Mouse (Mus musculus) heart, adult 2 months (tissue): ENCODE measurements at regions not wholly inside any gene's neighbourhood (a gene's known extent, or its start where the extent isn't known, plus 50 kb on each side); places are given as distances from the start of the nearest gene placed in this dataset.
A peak's percentile ranks its signal among the peaks of the same experiment; 100 is the strongest.

Source experiments
- DNase-seq, 2 experiments: peaks; one replicate each; pipeline ENCODE4 v3.0.0; 2021
- H3K27ac ChIP-seq: fragments of 200-600 bp; 2 replicates; pipeline ENCODE4 v1.8.1; 2022
- H3K27me3 ChIP-seq: fragments of 200-500 bp; 2 replicates; pipeline ENCODE4 v1.6.1; 2012; ENCODE audit warnings: mild to moderate bottlenecking, low read length, inconsistent platforms, mixed read lengths; ENCODE audit not compliant: control insufficient read depth, insufficient read depth
- H3K36me3 ChIP-seq: fragments of 200-500 bp; 2 replicates; pipeline ENCODE4 v1.6.1; 2012; ENCODE audit warnings: low read length, inconsistent platforms; ENCODE audit not compliant: control insufficient read depth, insufficient read depth
- H3K4me1 ChIP-seq: fragments of 200-500 bp; 2 replicates; pipeline ENCODE4 v1.6.1; 2011; ENCODE audit warnings: low read length; ENCODE audit not compliant: control insufficient read depth, insufficient read depth
- H3K4me3 ChIP-seq: fragments of 200-600 bp; 2 replicates; pipeline ENCODE4 v1.8.1; 2022
- H3K79me2 ChIP-seq: fragments of 200-500 bp; replicated peaks from 2 replicates; pipeline ENCODE4 v1.6.1; 2012; ENCODE audit warnings: mild to moderate bottlenecking, inconsistent platforms, low read length, moderate library complexity, mixed read lengths; ENCODE audit not compliant: control insufficient read depth, insufficient read depth
- H3K9ac ChIP-seq: fragments of 200-500 bp; 2 replicates; pipeline ENCODE4 v1.6.1; 2012; ENCODE audit warnings: low read depth, mild to moderate bottlenecking, control low read depth, inconsistent platforms, low read length, mixed read lengths
- CTCF ChIP-seq: fragments of 200-600 bp; IDR thresholded peaks from 2 replicates; pipeline ENCODE4 v1.8.1; 2022; ENCODE audit warnings: antibody characterized with exemption, mild to moderate bottlenecking, moderate library complexity
- EP300 ChIP-seq: fragments of 200-500 bp; IDR thresholded peaks from 2 replicates; pipeline ENCODE4 v1.6.1; 2011; ENCODE audit warnings: low read depth, low read length, control low read depth; ENCODE audit not compliant: insufficient read depth
- POLR2A ChIP-seq: fragments of 200-500 bp; IDR thresholded peaks from 2 replicates; pipeline ENCODE4 v1.6.1; 2011; ENCODE audit warnings: mild to moderate bottlenecking, low read depth, low read length, control low read depth; ENCODE audit not compliant: insufficient read depth
- WGBS: fragments of 180-500 bp; shearing (Covaris S2); methylation state at CpG from one replicate; pipeline ENCODE4 v1.1.7; 2018; 5-methylcytosine and 5-hydroxymethylcytosine counted together
- intact Hi-C: fragments of 180-260 bp; cut with DNase I; formaldehyde crosslinking; loops from one replicate; pipeline ENCODE4 v1.15.1; 2025

DNA sequence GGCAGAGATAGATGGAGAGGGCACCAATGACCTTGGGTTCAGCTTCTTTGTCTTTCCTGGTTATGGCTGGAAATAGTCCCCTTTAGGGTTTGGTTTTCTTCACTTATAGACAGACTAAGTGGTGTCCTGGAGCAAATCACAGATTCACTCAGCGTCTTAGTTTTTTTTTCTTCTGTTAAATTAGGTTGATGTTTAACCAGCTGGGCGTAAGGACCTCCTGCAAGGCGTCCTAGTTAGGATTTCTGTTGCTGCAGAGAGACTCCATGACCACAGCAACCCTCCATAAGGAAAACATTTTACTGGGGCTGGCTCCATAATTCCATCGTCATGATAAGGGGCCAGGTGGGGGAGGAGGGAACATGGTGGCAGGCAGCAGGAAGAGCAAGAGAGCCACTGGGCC is 78.7 kb upstream of the Slc25a36 start:
- intact Hi-C loops: no loop called here
- Histone ChIP-seq H3K79me2 (no peaks in the 10 kb centered on the region), H3K9ac (no peak overlapping the region), H3K27ac (no peak overlapping the region; the same call in 1 of the 2 replicates), H3K4me3 (no peak overlapping the region), H3K4me1 (no peaks in the 10 kb centered on the region), H3K27me3 (no peaks in the 10 kb centered on the region; the same call in 1 of the 2 replicates), H3K36me3 (no peaks in the 10 kb centered on the region)
- DNase-seq: no peak
- 87% methylated on average over 4 of the region's 4 CpGs for WGBS
- TF ChIP-seq CTCF (no peak), EP300 (no peak), POLR2A (no peak)

DNA sequence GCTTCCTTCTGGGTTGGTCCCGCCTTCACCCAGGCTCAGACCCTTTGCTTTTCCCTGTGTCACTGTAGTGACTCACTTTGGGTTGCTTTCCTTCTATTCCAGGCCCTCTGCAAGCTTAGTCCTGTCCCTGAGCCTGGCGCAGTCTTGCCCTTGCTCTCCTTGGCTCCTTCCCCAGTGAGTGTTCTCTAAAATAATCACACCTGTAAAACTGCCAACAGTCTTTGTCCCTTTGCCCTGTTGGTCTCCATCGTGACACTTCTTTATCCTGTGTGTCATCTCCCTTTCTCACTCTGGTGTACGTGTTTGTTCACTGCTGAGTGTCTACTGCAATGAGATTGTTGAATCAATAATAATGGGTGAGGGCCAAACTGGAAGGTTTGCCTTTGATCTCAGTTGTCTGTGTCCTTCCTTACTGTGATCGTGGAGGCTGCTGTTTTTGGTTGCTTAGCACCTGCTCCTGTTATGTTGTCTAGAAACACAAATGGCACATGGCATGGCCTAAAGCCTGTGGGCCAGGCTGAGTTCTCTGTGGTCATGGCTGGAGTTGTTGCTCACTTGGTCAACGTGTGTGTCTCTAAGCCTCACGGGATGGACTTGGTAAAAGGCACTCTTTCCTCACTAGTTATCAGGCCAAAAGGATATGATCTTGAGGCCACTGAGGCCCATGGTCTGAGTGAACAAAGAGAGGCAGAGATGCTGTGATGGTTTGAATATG is 77.8 kb upstream of the Slc25a36 start:
- no peaks in the 10 kb centered on the region for H3K4me1 ChIP-seq
- no peak overlapping the region for H3K9ac ChIP-seq
- no peak overlapping the region for H3K4me3 ChIP-seq
- H3K79me2 ChIP-seq: no peaks in the 10 kb centered on the region
- DNase-seq: peak in 1 of 2 experiments; percentile 48
- no peaks in the 10 kb centered on the region for H3K36me3 ChIP-seq
- TF ChIP-seq EP300: no peak
- 0 out of 2 replicates have a peak, but pooled peaks have one; percentile 18 for TF ChIP-seq POLR2A
- TF ChIP-seq CTCF: no peak
- peak overlapping the region; percentile 75 for H3K27ac ChIP-seq
- WGBS: 49% methylated on average over 7 of the region's 7 CpGs
- no peaks in the 10 kb centered on the region; the same call in 1 of the 2 replicates for H3K27me3 ChIP-seq
- intact Hi-C loops: no loop called here

DNA sequence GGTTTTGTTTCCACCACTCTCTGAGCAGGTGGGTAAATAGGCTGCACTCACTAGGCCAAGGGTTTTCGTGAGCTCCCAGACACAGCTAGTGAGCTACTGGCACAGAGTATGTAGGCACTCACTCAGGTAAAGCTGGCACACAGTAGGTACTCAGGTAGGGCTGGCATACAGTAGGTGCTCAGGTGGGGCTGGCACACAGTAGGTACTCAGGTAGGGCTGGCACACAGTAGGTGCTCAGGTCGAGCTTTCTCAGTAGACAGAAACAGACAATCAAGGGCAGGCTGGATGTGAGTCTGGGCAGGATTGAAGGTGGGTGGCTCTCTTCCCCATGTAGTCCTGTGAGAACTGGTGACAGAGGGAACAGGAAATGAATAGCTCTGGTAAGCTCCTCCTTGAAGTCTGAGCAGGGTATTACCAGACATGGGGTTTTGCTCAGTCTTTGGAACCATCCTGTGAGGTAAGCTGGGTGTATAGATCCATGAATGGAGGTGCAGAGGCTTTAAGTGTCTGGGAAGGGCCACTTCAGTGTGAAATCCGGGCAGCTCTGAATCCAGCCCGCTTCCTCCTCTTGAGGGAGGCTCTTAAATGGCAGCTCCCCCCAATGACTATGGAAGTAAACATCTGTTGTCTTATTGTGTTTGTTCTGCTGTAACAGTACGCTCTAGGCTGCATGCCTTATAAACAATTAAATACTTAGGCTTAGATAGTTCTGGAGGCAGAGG is 62.4 kb upstream of the Slc25a36 start:
- Histone ChIP-seq H3K79me2 (no peaks in the 10 kb centered on the region), H3K27me3 (no peaks in the 10 kb centered on the region), H3K4me1 (no peaks in the 10 kb centered on the region), H3K9ac (no peak overlapping the region), H3K27ac (no peak overlapping the region), H3K36me3 (no peaks in the 10 kb centered on the region), H3K4me3 (no peak overlapping the region)
- intact Hi-C loops: loop anchor here (5.0 kb wide), 1 partner anchor 39 kb away; no protein-coding TSS in a partner anchor
- DNase-seq: no peak
- no peak for TF ChIP-seq EP300
- no peak for TF ChIP-seq POLR2A
- TF ChIP-seq CTCF: no peak
- 76% methylated on average over 5 of the region's 5 CpGs for WGBS

DNA sequence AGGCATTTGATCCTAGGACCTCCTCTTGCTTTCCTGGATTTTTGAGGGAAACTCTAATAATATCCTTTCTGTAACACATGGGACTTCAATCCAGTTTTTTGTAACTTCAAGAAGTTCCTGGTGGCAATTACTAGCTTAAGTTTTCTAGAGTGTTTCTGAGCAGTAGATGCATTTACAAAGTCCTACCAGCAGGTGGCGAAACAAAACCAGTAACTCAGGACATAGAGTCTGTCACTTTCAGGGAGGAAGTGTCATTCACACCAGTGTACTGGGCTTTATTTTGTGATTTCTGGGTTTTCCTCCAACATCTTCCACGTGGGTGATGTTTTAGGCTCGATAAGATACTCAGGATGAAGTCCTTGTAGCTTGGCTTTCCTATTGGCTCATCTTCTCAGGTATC is 61.1 kb upstream of the Slc25a36 start:
- Histone ChIP-seq H3K36me3 (no peaks in the 10 kb centered on the region), H3K79me2 (no peaks in the 10 kb centered on the region)

DNA sequence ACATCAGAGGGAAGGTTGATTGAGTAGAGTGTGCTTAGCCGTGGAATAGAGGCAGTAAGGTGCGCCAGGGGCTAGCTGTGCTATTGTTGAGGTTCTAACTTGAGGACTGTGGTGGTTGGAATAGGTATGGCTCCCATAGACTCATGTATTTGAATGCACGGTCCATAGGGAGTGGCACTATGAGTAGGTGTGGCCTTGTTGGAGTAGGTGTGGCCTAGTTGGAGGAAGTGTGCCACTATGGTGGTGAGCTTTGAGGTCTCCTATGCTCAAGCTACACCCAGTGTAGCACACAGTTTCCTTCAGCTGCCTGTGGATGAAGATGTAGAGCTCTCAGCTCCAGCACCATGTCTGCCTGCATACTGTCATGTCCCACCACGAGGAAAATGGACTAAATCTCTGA is 60.5 kb upstream of the Slc25a36 start:
- 85% methylated on average over 4 of the region's 4 CpGs for WGBS
- intact Hi-C loops: loop anchor here (5.0 kb wide), 1 partner anchor 41 kb away; no protein-coding TSS in a partner anchor
- no peaks in the 10 kb centered on the region for H3K79me2 ChIP-seq

More for the DNA sequence above, 61.1 kb upstream of the Slc25a36 start:
- H3K27ac ChIP-seq: no peak overlapping the region
- H3K9ac ChIP-seq: no peak overlapping the region
- whole genome bisulfite sequencing: 12% methylated on average over 3 of the region's 3 CpGs
- no peaks in the 10 kb centered on the region for H3K27me3 ChIP-seq
- no peaks in the 10 kb centered on the region for H3K4me1 ChIP-seq
- DNase-seq: no peak
- no peak for TF ChIP-seq POLR2A
- no peak for TF ChIP-seq EP300
- peak; percentile 83 for TF ChIP-seq CTCF
- H3K4me3 ChIP-seq: no peak overlapping the region
- intact Hi-C loops: loop anchor here (5.0 kb wide), 1 partner anchor 40 kb away; no protein-coding TSS in a partner anchor

DNA sequence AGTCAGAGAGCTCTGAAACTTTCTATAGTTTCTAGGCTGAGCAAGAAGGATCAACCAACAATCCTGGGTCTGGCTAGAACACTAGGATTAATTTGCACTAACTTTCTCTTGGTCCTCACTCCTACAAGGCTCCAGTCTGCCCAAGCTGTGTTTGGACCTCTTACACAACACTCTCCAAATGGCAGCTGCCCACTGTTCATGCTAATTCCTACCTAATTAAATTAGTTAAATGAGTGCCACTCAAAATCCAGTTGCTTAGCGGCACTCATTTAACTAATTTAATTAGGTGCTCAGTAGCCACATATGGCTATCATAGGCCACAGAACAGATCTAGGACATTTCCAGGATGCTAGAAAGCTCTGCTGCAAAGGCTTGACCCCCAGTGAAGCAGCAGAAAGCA is 59.9 kb upstream of the Slc25a36 start:
- WGBS: 88% methylated on average over 1 of the region's 1 CpGs
- no peaks in the 10 kb centered on the region for H3K27me3 ChIP-seq
- no peak for TF ChIP-seq EP300
- no peak for TF ChIP-seq CTCF
- no peak for TF ChIP-seq POLR2A
- H3K27ac ChIP-seq: no peak overlapping the region
- H3K79me2 ChIP-seq: no peaks in the 10 kb centered on the region
- no peak for DNase-seq
- H3K9ac ChIP-seq: no peak overlapping the region
- H3K36me3 ChIP-seq: no peaks in the 10 kb centered on the region
- H3K4me3 ChIP-seq: no peak overlapping the region
- H3K4me1 ChIP-seq: no peaks in the 10 kb centered on the region
- intact Hi-C loops: loop anchor here (5.0 kb wide), 1 partner anchor 41 kb away; no protein-coding TSS in a partner anchor

More for the DNA sequence above, 60.5 kb upstream of the Slc25a36 start:
- no peak for TF ChIP-seq POLR2A
- TF ChIP-seq EP300: no peak
- TF ChIP-seq CTCF: no peak
- Histone ChIP-seq H3K4me3 (no peak overlapping the region), H3K27ac (no peak overlapping the region), H3K9ac (no peak overlapping the region), H3K4me1 (no peaks in the 10 kb centered on the region), H3K36me3 (no peaks in the 10 kb centered on the region), H3K27me3 (no peaks in the 10 kb centered on the region)
- no peak for DNase-seq
